Mouse (Mus musculus): ENCODE data around the gene Fam126a.

DNA sequence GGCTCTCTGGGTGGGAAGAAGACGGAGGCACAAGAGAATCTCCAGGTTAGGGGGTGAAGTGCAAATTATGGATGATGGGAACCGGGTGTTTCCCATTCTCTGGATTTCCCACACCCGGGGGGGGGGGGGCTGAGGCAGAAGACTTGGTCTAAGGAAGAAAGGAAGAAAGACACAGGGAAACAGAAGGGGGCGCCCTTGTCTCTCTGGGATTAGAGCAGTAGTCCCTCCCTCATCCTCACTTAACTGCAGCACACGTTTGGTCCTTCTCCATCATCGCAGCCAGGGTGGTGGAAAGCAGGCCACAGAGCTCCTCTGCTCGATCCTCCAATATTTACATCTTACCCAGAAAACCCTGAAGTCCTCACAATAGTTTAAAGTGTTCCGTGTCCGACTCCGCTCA lies 139.8 kb downstream of the Fam126a start:
- TF ChIP-seq CTCF (IDR thresholded peaks at IDR 0.05; ENCODE audit: borderline replicate concordance, insufficient read depth, low read length) (no peak), POLR2A (IDR thresholded peaks at IDR 0.05; ENCODE audit: low read depth, low read length) (no peak)
